Mouse (Mus musculus) forebrain, embryonic 10.5 days (tissue): ENCODE results near the gene D630003M21Rik. TPM values are rescaled to one million over a fixed set of nuclear protein-coding genes. Genes with fewer than 3 reads are reported as not detected.

Source experiments
- DNase-seq: peaks from one replicate; pipeline ENCODE4 v3.0.0-alpha.2; 2017; ENCODE audit warnings: low spot score; ENCODE audit errors: extremely low spot score
- H3K27ac ChIP-seq: fragments of 300-500 bp; sonication (generic); 2 replicates; pipeline ENCODE4 v1.5.1; 2016; ENCODE audit warnings: mild to moderate bottlenecking
- H3K27me3 ChIP-seq: fragments of 300-500 bp; sonication (generic); 2 replicates; pipeline ENCODE4 v1.6.1; 2016; ENCODE audit warnings: mild to moderate bottlenecking; ENCODE audit not compliant: poor library complexity, severe bottlenecking
- H3K36me3 ChIP-seq: fragments of 300-500 bp; sonication (generic); replicated peaks from 2 replicates; pipeline ENCODE4 v1.6.1; 2016; ENCODE audit warnings: mild to moderate bottlenecking, moderate library complexity
- H3K4me1 ChIP-seq: fragments of 300-500 bp; sonication (generic); 2 replicates; pipeline ENCODE4 v1.6.1; 2016
- H3K4me3 ChIP-seq: fragments of 300-500 bp; sonication (generic); 2 replicates; pipeline ENCODE4 v1.5.1; 2016; ENCODE audit warnings: mild to moderate bottlenecking, moderate library complexity
- H3K9me3 ChIP-seq: fragments of 300-500 bp; sonication (generic); 2 replicates; pipeline ENCODE4 v1.6.1; 2016; ENCODE audit warnings: mild to moderate bottlenecking, moderate library complexity
- WGBS: fragments of 180-500 bp; shearing (Covaris S2); methylation state at CpG from one replicate; pipeline ENCODE4 v1.1.7; 2016; 5-methylcytosine and 5-hydroxymethylcytosine counted together
- polyA plus RNA-seq: library from polyadenylated mRNA; unstranded; fragments of >200 nt; fragmentation: Nextera tagmentation; extraction: Ambion mirVana; gene quantifications from 2 replicates; pipeline ENCODE4 v1.2.1, GENCODE M21; 2016

The D630003M21Rik gene
- polyA plus RNA-seq, 1 experiment from 2014 or later: 2.3 TPM

DNA sequence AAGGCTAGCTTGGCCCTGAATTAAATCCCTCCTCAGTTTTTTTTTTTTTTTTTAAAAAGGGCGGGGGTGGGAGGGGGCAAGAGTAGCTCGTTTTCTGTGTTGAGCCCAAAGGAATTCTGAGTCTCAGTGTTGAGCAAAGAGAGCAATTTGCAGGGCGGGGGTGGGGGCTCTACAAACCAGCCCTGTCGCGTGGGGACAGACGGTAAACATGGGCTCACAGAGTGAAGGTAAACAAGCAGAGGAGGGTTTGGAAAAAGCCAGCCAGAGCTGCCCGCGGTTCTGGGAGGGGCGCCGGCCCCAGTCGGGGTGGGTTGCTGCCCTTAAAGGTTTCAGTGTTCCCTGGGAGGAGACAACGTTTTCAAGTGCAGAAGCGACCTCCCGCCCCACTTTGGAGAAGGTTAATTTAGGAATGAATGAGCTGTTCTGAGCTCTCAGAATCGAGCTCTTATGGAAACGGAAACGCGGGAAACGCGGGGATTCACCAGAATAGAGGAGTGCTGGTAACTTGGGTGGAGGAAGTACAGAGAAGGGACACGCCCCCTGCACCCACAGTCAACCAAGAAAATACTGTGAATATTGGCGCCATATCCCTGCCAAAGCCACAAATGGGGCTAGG is 75.2 kb downstream of the D630003M21Rik start:
- DNase-seq: peak; percentile 53
- Histone ChIP-seq H3K4me3 (peak overlapping the region; percentile 53), H3K4me1 (peaks cover 33% of the 10 kb centered on the region), H3K27me3 (no peaks in the 10 kb centered on the region), H3K27ac (peak overlapping the region; percentile 89), H3K36me3 (no peaks in the 10 kb centered on the region), H3K9me3 (peaks cover 6% of the 10 kb centered on the region; the same call in 1 of the 2 replicates)
- WGBS: 1% methylated on average over 22 of the region's 22 CpGs

DNA sequence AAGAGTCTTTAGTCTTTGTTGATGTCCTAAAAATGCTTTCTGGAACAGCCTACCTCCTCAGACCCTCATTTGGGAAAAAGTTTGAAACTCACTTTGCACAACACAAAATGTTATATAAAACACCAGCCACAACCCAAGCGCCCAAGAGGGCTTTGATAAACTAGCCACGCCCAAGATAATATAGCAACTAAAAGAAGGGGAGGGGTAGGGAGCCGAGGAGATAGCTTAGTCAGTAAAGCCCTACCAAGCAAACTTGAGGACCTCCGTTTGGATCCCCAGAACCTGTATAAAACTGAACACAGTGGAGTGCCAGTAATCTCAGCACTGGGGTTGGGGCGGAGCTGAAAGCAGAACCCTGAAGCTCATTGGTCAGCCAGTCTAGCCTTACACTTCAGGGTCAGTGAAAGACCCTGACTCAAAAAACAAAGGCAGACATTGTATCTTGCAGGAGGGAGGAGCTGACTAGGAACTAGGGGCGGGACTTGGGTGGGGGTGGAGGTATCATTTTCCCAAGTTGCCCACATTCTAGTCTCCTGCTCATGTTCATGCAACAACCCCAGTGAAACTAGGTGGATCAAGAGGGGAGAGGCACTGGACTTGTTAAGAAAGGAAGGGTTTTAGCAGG is 76.2 kb downstream of the D630003M21Rik start:
- WGBS: 20% methylated on average over 6 of the region's 6 CpGs
- Histone ChIP-seq H3K4me3 (peak overlapping the region; percentile 53; the same call in 1 of the 2 replicates), H3K9me3 (peaks cover 6% of the 10 kb centered on the region; the same call in 1 of the 2 replicates), H3K27me3 (no peaks in the 10 kb centered on the region), H3K36me3 (no peaks in the 10 kb centered on the region), H3K27ac (peak overlapping the region; percentile 89), H3K4me1 (peaks cover 36% of the 10 kb centered on the region)
- peak; percentile 65 for DNase-seq

DNA sequence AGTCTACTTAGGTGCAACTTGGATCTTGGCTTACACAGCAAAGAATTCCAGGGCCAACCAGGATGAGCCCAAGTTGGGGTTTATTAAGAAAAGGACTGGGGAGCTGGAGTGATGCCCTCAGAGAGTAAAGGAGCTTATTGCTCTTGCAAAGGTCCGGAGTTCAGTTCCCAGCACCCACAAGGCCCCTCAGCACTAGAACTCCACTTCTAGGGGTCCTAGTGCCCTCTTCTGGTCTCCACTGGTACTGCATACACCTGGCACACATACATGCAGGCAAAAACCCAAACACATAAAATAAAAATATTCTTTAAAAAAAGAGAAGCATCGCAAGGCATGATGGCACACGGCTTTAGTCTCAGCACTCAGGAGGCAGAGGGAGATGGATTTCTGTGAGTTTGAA is 77.9 kb downstream of the D630003M21Rik start:
- Histone ChIP-seq H3K36me3 (no peaks in the 10 kb centered on the region), H3K4me1 (peaks cover 41% of the 10 kb centered on the region), H3K27me3 (peaks cover 13% of the 10 kb centered on the region), H3K4me3 (no peak overlapping the region), H3K27ac (no peak overlapping the region), H3K9me3 (peaks cover 6% of the 10 kb centered on the region; the same call in 1 of the 2 replicates)
- WGBS: 96% methylated on average over 3 of the region's 3 CpGs
- no peak for DNase-seq

GRCm38 (mm10) chr2:158146971-158147370 is 82.1 kb downstream of the D630003M21Rik start:
- Histone ChIP-seq H3K27me3 (peaks cover 47% of the 10 kb centered on the region), H3K4me3 (no peak overlapping the region), H3K36me3 (no peaks in the 10 kb centered on the region), H3K27ac (no peak overlapping the region), H3K9me3 (peaks cover 6% of the 10 kb centered on the region; the same call in 1 of the 2 replicates), H3K4me1 (peaks cover 46% of the 10 kb centered on the region)
- WGBS: 90% methylated on average over 8 of the region's 8 CpGs
- no peak for DNase-seq

DNA sequence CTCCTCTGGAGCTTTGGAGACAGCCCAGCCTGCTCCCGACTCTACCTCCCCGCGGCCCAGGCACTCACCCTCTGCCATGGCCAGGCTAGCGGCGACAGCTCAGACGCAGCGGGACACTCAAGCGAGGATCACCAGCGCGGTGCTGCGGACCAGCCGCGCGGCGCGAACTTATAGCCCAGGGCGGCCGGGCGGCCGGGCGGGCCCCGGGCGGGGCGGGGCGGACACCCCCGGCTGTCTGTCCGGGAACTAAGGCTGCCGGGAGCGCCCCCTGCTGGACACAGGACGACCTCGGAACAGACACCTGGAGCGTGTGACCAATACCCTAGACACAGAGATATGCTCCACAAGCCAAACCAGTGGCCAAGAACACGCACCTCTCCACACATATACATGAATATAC is 82.8 kb downstream of the D630003M21Rik start, which contains the start of gene Tgm2:
Gene Tgm2 (minus strand): TSS at position 214 of the 400 bp plus-strand sequence.
- Histone ChIP-seq H3K27me3 (peaks cover 47% of the 10 kb centered on the region), H3K9me3 (peaks cover 5% of the 10 kb centered on the region; the same call in 1 of the 2 replicates), H3K4me1 (peaks cover 51% of the 10 kb centered on the region), H3K27ac (peak within 1 kb of the TSS; percentile 79), H3K4me3 (peak within 1 kb of the TSS; percentile 55), H3K36me3 (no peaks in the 10 kb centered on the region)
- under 1% methylated on average over 32 of the region's 33 CpGs for WGBS
- DNase-seq: peak; percentile 80

- Histone ChIP-seq H3K4me1 (peaks cover 56% of the 10 kb centered on the region), H3K4me3 (peak overlapping the region; percentile 55), H3K9me3 (no peaks in the 10 kb centered on the region), H3K27me3 (peaks cover 47% of the 10 kb centered on the region), H3K36me3 (no peaks in the 10 kb centered on the region), H3K27ac (peak overlapping the region; percentile 79)
- no peak for DNase-seq
- WGBS: 70% methylated on average over 5 of the region's 5 CpGs
Measured at GRCm38 (mm10) chr2:158145528-158146065, 83.4 kb downstream of the D630003M21Rik start.

GRCm38 (mm10) chr2:158144750-158145527 is 84.1 kb downstream of the D630003M21Rik start:
- peaks cover 47% of the 10 kb centered on the region for H3K27me3 ChIP-seq
- H3K9me3 ChIP-seq: no peaks in the 10 kb centered on the region
- peak overlapping the region; percentile 55; the same call in 1 of the 2 replicates for H3K4me3 ChIP-seq
- H3K4me1 ChIP-seq: peaks cover 60% of the 10 kb centered on the region
- WGBS: 89% methylated on average over 6 of the region's 6 CpGs
- no peaks in the 10 kb centered on the region for H3K36me3 ChIP-seq
- 0 out of 2 replicates have a peak overlapping the region, but pooled peaks have one; percentile 7 for H3K27ac ChIP-seq
- no peak for DNase-seq

DNA sequence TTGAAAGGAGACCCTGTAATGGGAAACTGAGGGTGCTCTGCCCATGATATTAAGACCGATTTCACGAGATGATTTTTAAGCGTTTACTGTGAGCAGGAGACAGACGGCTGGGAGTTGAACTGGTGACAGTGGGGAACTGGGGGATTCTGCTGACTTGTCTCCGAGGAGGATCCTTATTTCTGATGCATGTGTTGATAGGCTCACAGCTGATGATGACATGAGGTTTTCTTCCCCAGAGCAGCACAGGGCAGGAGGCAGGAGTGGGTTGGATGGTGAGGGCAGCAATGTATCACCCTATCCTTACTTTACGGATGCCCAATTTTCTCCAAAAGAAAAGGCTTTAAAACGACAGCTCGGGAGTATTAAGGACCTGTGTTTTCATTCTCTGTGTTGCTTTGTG is 84.8 kb downstream of the D630003M21Rik start:
- peaks cover 66% of the 10 kb centered on the region for H3K4me1 ChIP-seq
- H3K27ac ChIP-seq: peak overlapping the region; percentile 64; the same call in 1 of the 2 replicates
- WGBS: 63% methylated on average over 8 of the region's 8 CpGs
- no peaks in the 10 kb centered on the region for H3K36me3 ChIP-seq
- H3K4me3 ChIP-seq: no peak overlapping the region
- no peak for DNase-seq
- H3K27me3 ChIP-seq: peaks cover 47% of the 10 kb centered on the region
- no peaks in the 10 kb centered on the region for H3K9me3 ChIP-seq

DNA sequence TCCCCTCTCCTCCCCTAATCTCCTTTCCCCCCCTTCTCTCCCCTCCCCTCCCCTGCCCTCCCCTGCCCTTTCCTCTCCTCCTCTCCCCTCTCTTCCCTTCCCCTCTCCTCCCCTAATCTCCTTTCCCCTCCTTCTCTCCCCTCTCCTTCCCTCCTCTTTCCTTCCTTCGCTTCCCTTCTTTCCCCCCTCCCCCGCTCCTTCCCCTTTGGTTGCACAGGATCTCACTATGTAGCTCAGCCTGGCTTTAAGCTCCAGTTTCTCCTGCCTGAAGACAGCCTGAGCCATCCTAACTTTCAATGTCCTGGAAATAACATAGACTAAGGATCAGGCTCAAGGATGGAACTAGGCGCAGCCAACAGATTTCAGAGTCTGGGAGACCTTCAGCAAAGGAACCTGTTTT is 85.2 kb downstream of the D630003M21Rik start:
- no peaks in the 10 kb centered on the region for H3K36me3 ChIP-seq
- no peak overlapping the region for H3K4me3 ChIP-seq
- no peak for DNase-seq
- H3K9me3 ChIP-seq: no peaks in the 10 kb centered on the region
- peaks cover 66% of the 10 kb centered on the region for H3K4me1 ChIP-seq
- 65% methylated on average over 3 of the region's 3 CpGs for WGBS
- peaks cover 47% of the 10 kb centered on the region for H3K27me3 ChIP-seq
- peak overlapping the region; percentile 64 for H3K27ac ChIP-seq

GRCm38 (mm10) chr2:158142981-158143380 is 86.0 kb downstream of the D630003M21Rik start:
- peaks cover 65% of the 10 kb centered on the region for H3K4me1 ChIP-seq
- 83% methylated on average over 18 of the region's 18 CpGs for WGBS
- peak overlapping the region; percentile 64 for H3K27ac ChIP-seq
- H3K27me3 ChIP-seq: peaks cover 47% of the 10 kb centered on the region
- no peak overlapping the region for H3K4me3 ChIP-seq
- H3K9me3 ChIP-seq: no peaks in the 10 kb centered on the region
- H3K36me3 ChIP-seq: no peaks in the 10 kb centered on the region
- DNase-seq: no peak

- peaks cover 41% of the 10 kb centered on the region for H3K27me3 ChIP-seq
- H3K36me3 ChIP-seq: no peaks in the 10 kb centered on the region
- H3K4me3 ChIP-seq: no peak overlapping the region
- DNase-seq: no peak
- peak overlapping the region; percentile 62 for H3K27ac ChIP-seq
- no peaks in the 10 kb centered on the region for H3K9me3 ChIP-seq
- H3K4me1 ChIP-seq: peaks cover 63% of the 10 kb centered on the region
- WGBS: 84% methylated on average over 7 of the region's 7 CpGs
Measured at GRCm38 (mm10) chr2:158141690-158142440, 87.2 kb downstream of the D630003M21Rik start.

DNA sequence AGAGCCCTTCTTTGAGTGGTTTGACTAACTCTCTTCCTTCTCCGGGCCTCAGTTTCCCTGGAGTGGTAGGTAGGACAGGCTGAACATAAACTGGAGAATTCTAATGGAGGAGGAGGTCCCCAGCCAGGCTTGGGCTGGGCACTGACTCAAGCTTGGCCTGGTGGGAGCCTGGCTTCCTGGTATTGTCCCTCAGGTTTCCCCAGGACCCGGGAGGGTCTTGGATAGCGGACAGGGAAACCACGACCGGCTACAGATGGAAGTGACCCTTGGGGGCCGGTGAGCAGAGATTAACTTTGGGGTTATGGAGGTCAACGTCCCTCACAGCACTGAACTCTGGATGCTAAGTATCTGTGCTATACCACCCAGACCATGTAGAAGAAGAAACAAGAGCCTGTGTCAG is 87.8 kb downstream of the D630003M21Rik start:
- peaks cover 36% of the 10 kb centered on the region for H3K27me3 ChIP-seq
- H3K4me1 ChIP-seq: peaks cover 63% of the 10 kb centered on the region
- no peaks in the 10 kb centered on the region for H3K36me3 ChIP-seq
- peak overlapping the region; percentile 62 for H3K27ac ChIP-seq
- DNase-seq: no peak
- no peak overlapping the region for H3K4me3 ChIP-seq
- no peaks in the 10 kb centered on the region for H3K9me3 ChIP-seq
- WGBS: 85% methylated on average over 7 of the region's 7 CpGs
